16 mouse cellular contexts compared by ENCODE assay signal in the genomic region with DNA sequence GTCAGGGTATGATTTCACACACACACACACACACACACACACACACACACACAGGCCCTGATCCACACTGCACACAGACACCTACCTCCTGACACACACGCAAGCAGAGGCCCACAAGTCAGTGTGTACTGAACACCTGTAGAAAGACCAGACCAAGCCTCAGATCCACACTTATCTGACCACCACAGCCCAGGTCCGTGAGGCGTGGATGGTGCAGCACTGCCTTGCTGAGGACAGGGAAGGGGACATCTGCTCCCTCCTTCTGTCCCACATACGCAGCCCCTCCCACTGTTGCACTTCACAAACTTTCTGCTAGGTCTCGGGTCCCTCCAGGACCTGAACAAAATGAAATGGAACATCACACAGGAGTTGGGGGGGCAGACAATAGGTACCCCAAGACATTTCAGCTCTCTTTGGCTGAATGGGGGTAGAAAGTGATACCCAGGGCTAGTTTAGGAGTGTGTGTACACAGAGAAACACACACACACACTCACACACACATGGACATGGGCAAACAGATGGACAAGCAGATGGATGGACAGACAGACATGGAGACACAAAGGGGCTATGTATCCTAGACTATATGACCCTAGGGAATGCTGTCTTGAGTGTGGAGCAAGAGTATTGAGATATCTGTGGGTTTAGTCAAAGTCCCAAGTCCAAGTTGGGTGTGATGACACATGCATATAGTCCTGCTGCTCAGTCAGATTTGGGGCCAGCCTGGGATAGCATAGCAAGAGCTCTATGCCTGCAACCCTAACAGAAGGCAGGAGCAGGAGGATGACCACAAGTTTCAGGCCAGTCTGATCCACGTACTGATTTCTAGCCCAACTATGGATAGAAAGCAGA. TPM values are rescaled to one million over a fixed set of nuclear protein-coding genes. Genes with fewer than 3 reads are reported as not detected.
DNase-seq lines count a peak whose midpoint lies in the region; ATAC-seq and TF ChIP-seq lines count a peak whose summit lies in the region.
"Had no signal": no experiment of that assay in that cellular context is flagged by ENCODE, and none has a peak within 500 bp of the region (broad histone marks: within the 10 kb centered on the region; RNA-seq: fewer than 3 reads in every experiment).

No protein-coding gene starts in this region.

- H3K9me3 ChIP-seq in forebrain, embryonic 12.5 days, result no peaks in the 10 kb centered on the region
- no peaks in the 10 kb centered on the region for H3K9me3 ChIP-seq in forebrain, embryonic 13.5 days (replicated peaks)
- H3K9me3 ChIP-seq in hindbrain, embryonic 13.5 days, result no peaks in the 10 kb centered on the region
- no peaks in the 10 kb centered on the region for H3K9me3 ChIP-seq in hindbrain, embryonic 14.5 days (ENCODE audit: control insufficient read depth, low read length)
- no peaks in the 10 kb centered on the region for H3K9me3 ChIP-seq in liver, embryonic 14.5 days (ENCODE audit: control insufficient read depth, low read length)
- H3K9me3 ChIP-seq: heart, embryonic 13.5 days; kidney, embryonic 15.5 days had no signal

- TF ChIP-seq CTCF in liver, embryonic 14.5 days (IDR thresholded peaks at IDR 0.05; ENCODE audit: low read depth), result no peak

- DNase-seq in hindbrain, embryonic 14.5 days (ENCODE audit: low spot score), result no peak
- peak; percentile 11 for DNase-seq in Muller cell, postnatal 12 days (ENCODE audit: inconsistent ontology term)
- no peak for DNase-seq in liver, embryonic 14.5 days (ENCODE audit: low read depth in 3 of 3, low spot score in 3 of 3)
- no peak for DNase-seq in layer of hippocampus, postnatal 10 days (ENCODE audit: low spot score in 2 of 2)
- no peak for DNase-seq in layer of hippocampus, postnatal 36 days
- DNase-seq: cerebellum, adult 11-12 months; gastrocnemius, postnatal 36 days; lung, postnatal 36 days; midbrain, embryonic 14.5 days had no signal

- H3K36me3 ChIP-seq in forebrain, embryonic 12.5 days (replicated peaks), result peaks cover 13% of the 10 kb centered on the region
- H3K36me3 ChIP-seq in forebrain, embryonic 13.5 days (ENCODE audit: poor library complexity, severe bottlenecking), result peaks cover 43% of the 10 kb centered on the region
- H3K36me3 ChIP-seq in hindbrain, embryonic 13.5 days, result no peaks in the 10 kb centered on the region
- H3K36me3 ChIP-seq in hindbrain, embryonic 14.5 days (replicated peaks; ENCODE audit: control insufficient read depth, insufficient read depth), result no peaks in the 10 kb centered on the region
- no peaks in the 10 kb centered on the region for H3K36me3 ChIP-seq in liver, embryonic 14.5 days (replicated peaks; ENCODE audit: control insufficient read depth, insufficient read depth, low read depth)

- TF ChIP-seq EP300 in liver, embryonic 14.5 days (IDR thresholded peaks at IDR 0.05; ENCODE audit: low read depth), result no peak

- 75% methylated on average over 6 of the region's 6 CpGs for WGBS in forebrain, embryonic 12.5 days
- WGBS in forebrain, embryonic 13.5 days, result 76% methylated on average over 6 of the region's 6 CpGs
- 78% methylated on average over 6 of the region's 6 CpGs for WGBS in hindbrain, embryonic 13.5 days
- WGBS in hindbrain, embryonic 14.5 days, result 82% methylated on average over 6 of the region's 6 CpGs
- 45% methylated on average over 6 of the region's 6 CpGs for WGBS in liver, embryonic 14.5 days (ENCODE audit: insufficient replicate concordance)

- peaks cover 91% of the 10 kb centered on the region for H3K27me3 ChIP-seq in forebrain, embryonic 12.5 days
- peaks cover 41% of the 10 kb centered on the region for H3K27me3 ChIP-seq in forebrain, embryonic 13.5 days
- peaks cover 95% of the 10 kb centered on the region for H3K27me3 ChIP-seq in hindbrain, embryonic 13.5 days
- peaks cover 88% of the 10 kb centered on the region for H3K27me3 ChIP-seq in hindbrain, embryonic 14.5 days (ENCODE audit: control insufficient read depth, insufficient read depth, low read length)
- no peaks in the 10 kb centered on the region; the same call in none of the 2 replicates for H3K27me3 ChIP-seq in liver, embryonic 14.5 days (ENCODE audit: control insufficient read depth, insufficient read depth, low read length)

- ATAC-seq in forebrain, embryonic 12.5 days (ENCODE audit: low FRiP score), result no peak
- ATAC-seq in forebrain, embryonic 13.5 days, result no peak
- ATAC-seq in hindbrain, embryonic 13.5 days (ENCODE audit: low FRiP score), result no peak
- no peak for ATAC-seq in hindbrain, embryonic 14.5 days (ENCODE audit: low FRiP score)
- peak; percentile 43; the same call in 1 of the 2 replicates for ATAC-seq in liver, embryonic 14.5 days (ENCODE audit: insufficient read depth)

- H3K4me3 ChIP-seq in forebrain, embryonic 12.5 days (replicated peaks), result no peak overlapping the region
- H3K4me3 ChIP-seq in forebrain, embryonic 13.5 days, result no peak overlapping the region
- no peak overlapping the region for H3K4me3 ChIP-seq in hindbrain, embryonic 13.5 days
- no peak overlapping the region for H3K4me3 ChIP-seq in hindbrain, embryonic 14.5 days (replicated peaks; ENCODE audit: low read length)
- H3K4me3 ChIP-seq in liver, embryonic 14.5 days (ENCODE audit: insufficient read depth in 1 of 2, low read depth in 2 of 2, low read length in 2 of 2), result no peak overlapping the region
- H3K4me3 ChIP-seq: heart, embryonic 13.5 days; kidney, embryonic 15.5 days had no signal

- no peak overlapping the region for H3K9ac ChIP-seq in forebrain, embryonic 12.5 days
- H3K9ac ChIP-seq in forebrain, embryonic 13.5 days, result no peak overlapping the region
- peak overlapping the region; percentile 55; the same call in 1 of the 2 replicates for H3K9ac ChIP-seq in hindbrain, embryonic 13.5 days
- H3K9ac ChIP-seq in hindbrain, embryonic 14.5 days, result no peak overlapping the region
- no peak overlapping the region; the same call in 1 of the 2 replicates for H3K9ac ChIP-seq in liver, embryonic 14.5 days (replicated peaks)
- H3K9ac ChIP-seq: kidney, embryonic 15.5 days had no signal

- H3K4me1 ChIP-seq in forebrain, embryonic 12.5 days, result peaks cover 31% of the 10 kb centered on the region
- H3K4me1 ChIP-seq in forebrain, embryonic 13.5 days, result peaks cover 52% of the 10 kb centered on the region
- H3K4me1 ChIP-seq in hindbrain, embryonic 13.5 days (replicated peaks), result peaks cover 43% of the 10 kb centered on the region
- peaks cover 14% of the 10 kb centered on the region; the same call in 1 of the 2 replicates for H3K4me1 ChIP-seq in hindbrain, embryonic 14.5 days (replicated peaks; ENCODE audit: control insufficient read depth, insufficient read depth, low read length)
- peaks cover 0 to 4% of the 10 kb centered on the region in 2 experiments; a peak in 1 of 4 replicates for H3K4me1 ChIP-seq in liver, embryonic 14.5 days (replicated peaks; ENCODE audit: control insufficient read depth in 2 of 2, insufficient read depth in 2 of 2, low read length in 1 of 2)

- H3K27ac ChIP-seq in forebrain, embryonic 12.5 days, result 0 out of 2 replicates have a peak overlapping the region, but pooled peaks have one; percentile 5
- H3K27ac ChIP-seq in forebrain, embryonic 13.5 days, result no peak overlapping the region
- no peak overlapping the region for H3K27ac ChIP-seq in hindbrain, embryonic 13.5 days
- H3K27ac ChIP-seq in hindbrain, embryonic 14.5 days, result no peak overlapping the region
- H3K27ac ChIP-seq in liver, embryonic 14.5 days, result no peak overlapping the region
- H3K27ac ChIP-seq: kidney, embryonic 15.5 days had no signal

- H3K4me2 ChIP-seq in forebrain, embryonic 12.5 days, result no peak overlapping the region
- no peak overlapping the region for H3K4me2 ChIP-seq in forebrain, embryonic 13.5 days
- H3K4me2 ChIP-seq in hindbrain, embryonic 13.5 days, result no peak overlapping the region
- no peak overlapping the region for H3K4me2 ChIP-seq in hindbrain, embryonic 14.5 days (replicated peaks)
- no peak overlapping the region for H3K4me2 ChIP-seq in liver, embryonic 14.5 days (ENCODE audit: low read depth)
- H3K4me2 ChIP-seq: kidney, embryonic 15.5 days had no signal

RNA-seq across cellular contexts. Expression of gene G430095P16Rik, which starts 30.2 kb away (rescaled TPM):
- polyA plus RNA-seq in forebrain, embryonic 12.5 days (2016; fragmentation: Nextera tagmentation; extraction: Ambion mirVana), result 2.2 and 3.5 TPM in 2 replicates
- 3.7 and 3.8 TPM in 2 replicates for polyA plus RNA-seq in forebrain, embryonic 13.5 days (2015; fragmentation: Nextera tagmentation; extraction: Ambion mirVana)
- polyA plus RNA-seq in hindbrain, embryonic 13.5 days (2015; fragmentation: Nextera tagmentation; extraction: Ambion mirVana), result 1.0 and 2.3 TPM in 2 replicates
- 0.55 and 0.71 TPM in 2 replicates for polyA plus RNA-seq in hindbrain, embryonic 14.5 days (2014; fragmentation: Nextera tagmentation; extraction: Ambion mirVana)
- polyA plus RNA-seq in liver, embryonic 14.5 days (2012; rRNA removed), result 10.9 and 11.9 TPM in 2 replicates
- 8.3 and 10.3 TPM in 2 replicates for polyA plus RNA-seq in liver, embryonic 14.5 days (2014; fragmentation: Nextera tagmentation; extraction: Ambion mirVana)
- total RNA-seq in layer of hippocampus, postnatal 10 days (2021), result not detected
- not detected for total RNA-seq in layer of hippocampus, postnatal 36 days (2021)
- total RNA-seq: hindbrain, postnatal 0 days; liver, adult 2 months had no signal
- polyA plus RNA-seq: liver, adult 2 months had no signal

RNA-seq across cellular contexts. Expression of gene Nfix, which starts 47.2 kb away (rescaled TPM):
- polyA plus RNA-seq in forebrain, embryonic 12.5 days (2016; fragmentation: Nextera tagmentation; extraction: Ambion mirVana), result 31.9 and 33.2 TPM in 2 replicates
- polyA plus RNA-seq in forebrain, embryonic 13.5 days (2015; fragmentation: Nextera tagmentation; extraction: Ambion mirVana), result 127 and 145 TPM in 2 replicates
- 35.3 and 44.1 TPM in 2 replicates for polyA plus RNA-seq in hindbrain, embryonic 13.5 days (2015; fragmentation: Nextera tagmentation; extraction: Ambion mirVana)
- polyA plus RNA-seq in hindbrain, embryonic 14.5 days (2014; fragmentation: Nextera tagmentation; extraction: Ambion mirVana), result 78.8 and 82.4 TPM in 2 replicates
- polyA plus RNA-seq in liver, embryonic 14.5 days (2012; rRNA removed), result 1.2 and 1.4 TPM in 2 replicates
- 2.5 and 3.1 TPM in 2 replicates for polyA plus RNA-seq in liver, embryonic 14.5 days (2014; fragmentation: Nextera tagmentation; extraction: Ambion mirVana)
- total RNA-seq in layer of hippocampus, postnatal 10 days (2021), result 100 to 1,000 TPM; 607 to 678 TPM
- total RNA-seq in layer of hippocampus, postnatal 36 days (2021), result 100 to 1,000 TPM; 387 to 434 TPM

RNA-seq across cellular contexts. Expression of gene Lyl1, which starts 51.7 kb away (rescaled TPM):
- polyA plus RNA-seq in forebrain, embryonic 12.5 days (2016; fragmentation: Nextera tagmentation; extraction: Ambion mirVana), result 3.1 and 3.9 TPM in 2 replicates
- 1.9 and 2.1 TPM in 2 replicates for polyA plus RNA-seq in forebrain, embryonic 13.5 days (2015; fragmentation: Nextera tagmentation; extraction: Ambion mirVana)
- 3.9 and 4.2 TPM in 2 replicates for polyA plus RNA-seq in hindbrain, embryonic 13.5 days (2015; fragmentation: Nextera tagmentation; extraction: Ambion mirVana)
- polyA plus RNA-seq in hindbrain, embryonic 14.5 days (2014; fragmentation: Nextera tagmentation; extraction: Ambion mirVana), result 3.8 and 5.1 TPM in 2 replicates
- 45.4 and 46.2 TPM in 2 replicates for polyA plus RNA-seq in liver, embryonic 14.5 days (2012; rRNA removed)
- 55.6 and 57.7 TPM in 2 replicates for polyA plus RNA-seq in liver, embryonic 14.5 days (2014; fragmentation: Nextera tagmentation; extraction: Ambion mirVana)
- total RNA-seq in layer of hippocampus, postnatal 10 days (2021), result 1 to 10 TPM; 4.0 to 5.4 TPM
- 1 to 10 TPM; 1.2 to 2.0 TPM for total RNA-seq in layer of hippocampus, postnatal 36 days (2021)
